Mouse (Mus musculus): ENCODE measurements around the gene Olfr323. TPM values are rescaled to one million over a fixed set of nuclear protein-coding genes. Genes with fewer than 3 reads are reported as not detected.

Gene Olfr323
- total RNA-seq, 2 experiments from 2014 or later: not detected

DNA sequence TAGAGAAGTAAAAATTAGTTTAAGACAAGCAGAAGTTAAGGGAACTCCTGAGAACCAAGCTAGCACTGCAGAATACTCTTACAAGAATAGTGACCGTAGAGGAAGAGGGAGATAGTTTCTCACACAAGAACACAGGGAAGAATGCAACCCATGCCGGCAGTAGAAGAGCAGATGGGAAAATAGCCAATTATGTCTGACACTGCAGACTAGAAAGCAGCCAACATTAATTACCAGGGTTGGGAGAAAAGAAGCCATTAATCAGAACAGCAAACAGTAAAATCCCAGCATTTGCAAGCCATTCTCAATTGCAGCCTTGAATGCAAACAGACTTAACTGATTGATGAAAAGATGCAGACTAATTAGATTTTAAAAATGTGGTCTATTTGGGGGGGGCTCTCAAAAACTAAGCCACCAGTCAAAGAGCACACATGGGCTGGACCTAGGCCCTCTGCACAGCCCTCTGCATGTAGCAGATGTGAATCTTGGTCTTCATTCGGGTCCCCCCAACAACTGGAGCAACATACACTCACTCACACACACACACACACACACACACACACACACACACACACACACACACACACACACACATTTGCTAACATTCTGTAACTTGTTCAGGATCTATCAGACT lies 41.6 kb downstream of the Olfr323 start:
- no peak for DNase-seq
- H3K4me3 ChIP-seq: no peak overlapping the region
- no peak overlapping the region for H3K27ac ChIP-seq
- TF ChIP-seq CTCF (IDR thresholded peaks at IDR 0.05): no peak
- intact Hi-C loops (cut with DNase I): loop anchor here (5.0 kb wide), 2 partner anchors 186 to 351 kb away; no protein-coding TSS in a partner anchor

DNA sequence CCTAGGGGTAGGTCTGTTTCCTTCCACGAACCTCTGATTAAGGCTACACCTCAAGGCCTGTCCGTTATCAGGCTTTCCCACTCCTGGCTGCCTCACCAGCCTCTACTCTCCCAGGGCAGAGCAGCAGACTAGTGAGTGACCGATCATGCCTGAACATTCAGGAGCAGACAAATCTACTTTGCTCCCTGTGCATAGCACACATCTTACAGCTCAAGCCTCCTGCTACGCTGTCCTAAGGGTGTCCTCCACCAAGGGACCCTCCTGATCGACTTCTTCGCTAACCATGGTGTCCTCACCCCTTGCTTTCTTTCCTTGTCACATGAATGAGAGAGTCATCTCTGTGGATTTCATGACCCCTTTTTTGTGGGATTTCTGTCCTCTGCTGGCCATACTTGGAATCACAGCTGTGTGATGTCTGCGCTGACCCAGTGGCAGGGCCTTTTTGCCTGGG lies 42.4 kb downstream of the Olfr323 start:
- Histone ChIP-seq H3K4me3 (no peak overlapping the region), H3K27ac (no peak overlapping the region)
- DNase-seq: peak; percentile 39
- TF ChIP-seq CTCF (IDR thresholded peaks at IDR 0.05): peak; percentile 81
- intact Hi-C loops (cut with DNase I): loop anchor here (5.0 kb wide), 2 partner anchors 186 to 351 kb away; no protein-coding TSS in a partner anchor

DNA sequence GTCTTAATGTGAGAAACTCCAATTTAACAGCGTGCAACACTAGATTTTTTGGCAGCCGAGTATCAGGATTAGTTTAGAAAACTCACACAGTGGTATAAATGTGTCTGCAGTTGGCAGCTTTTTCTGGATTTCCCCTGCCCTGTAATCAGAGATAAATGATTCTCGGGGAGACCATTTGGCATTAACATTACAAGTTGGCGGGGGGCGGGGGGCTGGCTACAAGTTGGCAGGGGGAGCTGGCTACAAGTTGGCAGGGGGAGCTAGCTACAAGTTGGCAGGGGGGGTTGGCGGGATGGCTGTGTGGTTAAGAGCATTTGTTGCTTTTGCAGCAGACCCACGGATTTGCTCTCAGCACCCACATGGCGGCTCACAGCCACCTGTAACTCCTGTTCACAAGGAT lies 51.7 kb downstream of the Olfr323 start:
- Histone ChIP-seq H3K4me3 (no peak overlapping the region), H3K27ac (no peak overlapping the region)
- intact Hi-C loops (cut with DNase I): no loop called here
- DNase-seq: no peak
- no peak for TF ChIP-seq CTCF (IDR thresholded peaks at IDR 0.05)

DNA sequence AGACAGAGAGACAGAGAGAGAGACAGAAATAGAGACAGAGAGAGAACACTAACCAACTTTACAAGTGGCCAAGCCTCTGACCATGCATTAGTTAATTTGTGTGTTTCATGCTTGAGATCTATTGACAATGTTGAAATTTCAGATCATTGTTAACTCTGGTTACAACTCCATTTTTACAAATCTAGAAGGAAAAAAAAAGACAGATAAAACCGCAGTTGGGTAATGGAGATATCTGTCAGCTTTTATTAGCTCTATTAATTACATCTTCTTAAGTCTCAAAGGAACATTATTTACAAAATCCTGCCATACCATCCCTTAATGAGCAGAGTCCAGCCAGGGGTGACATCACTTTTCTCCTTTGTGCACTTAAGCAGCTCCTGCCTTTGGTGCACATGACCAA lies 52.9 kb downstream of the Olfr323 start, which contains the start of gene Olfr325:
Olfr325 (plus strand) TSS at position 301 of the 400 bp plus-strand sequence.
- no peak for DNase-seq
- Histone ChIP-seq H3K4me3 (no peak within 1 kb of the TSS), H3K27ac (no peak within 1 kb of the TSS)
- intact Hi-C loops (cut with DNase I): no loop called here
- no peak for TF ChIP-seq CTCF (IDR thresholded peaks at IDR 0.05)

Other genes starting within 250 kb of the Olfr323 start
- not detected for gene 1810065E05Rik, start 209.4 kb downstream of the Olfr323 start, total RNA-seq (2021)
- gene Gm12253, start 197.9 kb downstream of the Olfr323 start, total RNA-seq (2021): not detected
- not detected for gene Lypd9, start 177.6 kb downstream of the Olfr323 start, total RNA-seq (2021)
- not detected for gene Olfr30, start 168.2 kb downstream of the Olfr323 start, total RNA-seq (2021)
- not detected for gene Olfr332, start 137.9 kb downstream of the Olfr323 start, total RNA-seq (2021)
- gene Olfr331, start 127.9 kb downstream of the Olfr323 start, total RNA-seq (2021): not detected
- not detected for gene Olfr330, start 95.7 kb downstream of the Olfr323 start, total RNA-seq (2021)
- gene Olfr329-ps, start 84.1 kb downstream of the Olfr323 start, total RNA-seq (2021): not detected
- not detected for gene Olfr328, start 74.9 kb downstream of the Olfr323 start, total RNA-seq (2021)
- gene Olfr224, start 59.9 kb downstream of the Olfr323 start, total RNA-seq (2021): not detected
- not detected for gene Olfr325, start 52.8 kb downstream of the Olfr323 start, total RNA-seq (2021)
- not detected for gene Olfr324, start 35.4 kb downstream of the Olfr323 start, total RNA-seq (2021)
- gene 2210407C18Rik, start 14.4 kb downstream of the Olfr323 start, total RNA-seq (2021): under 1 TPM in 1 of 2 experiments, not detected in 1; 0.22 TPM
- not detected for gene Trim58, start 10.0 kb upstream of the Olfr323 start, total RNA-seq (2021)
- gene Olfr322, start 28.3 kb upstream of the Olfr323 start, total RNA-seq (2021): not detected
- gene Olfr320, start 50.6 kb upstream of the Olfr323 start, total RNA-seq (2021): not detected
- not detected for gene Olfr319, start 68.7 kb upstream of the Olfr323 start, total RNA-seq (2021)
- not detected for gene Olfr318, start 93.5 kb upstream of the Olfr323 start, total RNA-seq (2021)
- gene Olfr317, start 108.7 kb upstream of the Olfr323 start, total RNA-seq (2021): not detected
- not detected for gene Olfr316, start 122.2 kb upstream of the Olfr323 start, total RNA-seq (2021)
- gene Olfr315, start 142.7 kb upstream of the Olfr323 start, total RNA-seq (2021): not detected
- gene Olfr314, start 152.5 kb upstream of the Olfr323 start, total RNA-seq (2021): not detected
- gene Fam183b, start 171.5 kb upstream of the Olfr323 start, total RNA-seq (2021): not detected
- not detected for gene Olfr313, start 184.5 kb upstream of the Olfr323 start, total RNA-seq (2021)
- gene Olfr312, start 198.7 kb upstream of the Olfr323 start, total RNA-seq (2021): not detected
- not detected for gene Olfr311, start 208.8 kb upstream of the Olfr323 start, total RNA-seq (2021)
- 1 to 10 TPM in 1 of 2 experiments, under 1 TPM in 1; 0.89 to 1.1 TPM for gene Gm12258, start 216.7 kb upstream of the Olfr323 start, total RNA-seq (2021)
- 1 to 10 TPM in 1 of 2 experiments, under 1 TPM in 1; 0.69 to 1.3 TPM for gene 2810021J22Rik, start 236.7 kb upstream of the Olfr323 start, total RNA-seq (2021)